Mouse (Mus musculus): ENCODE measurements around the gene Rab3b. TPM values are rescaled to one million over a fixed set of nuclear protein-coding genes. Genes with fewer than 3 reads are reported as not detected.

Gene Rab3b
- 1 to 10 TPM in 3 of 4 experiments, under 1 TPM in 1; 0.57 to 1.7 (median 1.4) TPM for total RNA-seq (2022)

DNA sequence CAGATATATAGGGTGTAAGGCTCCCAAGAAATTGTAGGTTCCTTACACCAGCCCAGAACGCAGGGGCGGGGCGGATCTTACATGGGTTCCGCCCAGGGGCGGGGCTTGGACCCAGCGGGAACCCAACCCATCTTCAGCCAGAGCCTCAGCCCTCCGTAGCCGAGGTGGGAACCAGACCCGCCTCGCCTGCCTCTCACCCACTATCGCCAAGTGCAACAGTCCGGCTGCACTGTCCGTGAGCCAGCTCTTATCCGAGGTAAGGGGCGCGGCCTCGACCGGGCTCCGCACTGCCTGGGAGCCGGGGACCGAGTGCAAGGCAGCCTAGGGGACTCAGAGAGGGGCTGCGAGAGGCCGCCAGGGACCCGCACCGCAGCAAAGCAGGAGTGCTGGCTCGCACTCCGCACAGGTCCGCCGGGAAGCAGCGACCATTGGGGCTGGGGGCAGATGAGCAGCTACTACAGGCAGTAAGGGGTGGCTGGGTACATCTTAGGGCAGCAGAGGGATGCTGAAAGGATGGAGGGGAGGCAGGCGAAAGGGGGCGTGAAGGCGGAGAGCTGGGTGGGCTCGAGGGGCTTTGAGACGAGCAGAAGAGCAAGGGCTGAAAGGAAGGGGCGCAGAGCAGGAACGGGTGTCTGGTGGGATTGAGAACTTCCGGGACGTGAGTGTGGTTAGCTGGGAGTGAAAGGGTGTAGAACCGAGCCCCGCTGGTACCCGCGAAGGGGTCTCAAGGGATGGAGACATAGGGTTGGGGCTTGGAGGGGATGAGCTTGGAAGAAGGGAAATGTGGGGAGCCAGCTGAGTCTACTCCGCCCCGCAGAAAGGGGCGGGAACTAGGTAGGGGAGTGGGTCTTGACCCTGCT, at the start of gene Rab3b:
Rab3b (plus strand) TSS at position 101 of the 860 bp plus-strand sequence.
- no peak for DNase-seq (ENCODE audit: low spot score)

DNA sequence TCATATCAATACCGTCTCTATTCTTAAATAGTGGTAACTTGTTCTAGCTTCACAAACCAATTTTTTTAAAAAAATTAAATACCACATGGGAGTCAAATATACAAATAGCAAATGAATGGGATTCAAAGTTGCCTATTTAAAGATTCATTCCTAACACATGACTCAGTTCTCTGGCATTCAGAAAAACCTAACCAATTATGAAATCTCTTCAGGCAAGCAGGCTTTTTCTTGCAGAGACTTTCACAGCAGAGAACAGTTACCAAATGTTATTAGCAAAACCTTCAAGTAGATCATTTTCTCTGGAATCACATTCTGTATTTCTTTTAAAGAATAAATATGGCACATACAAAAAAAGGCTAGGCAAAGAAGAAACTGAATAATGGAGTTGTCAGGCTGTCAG, 48.2 kb upstream of the Rab3b start:
- no peak for DNase-seq (ENCODE audit: low spot score)

DNA sequence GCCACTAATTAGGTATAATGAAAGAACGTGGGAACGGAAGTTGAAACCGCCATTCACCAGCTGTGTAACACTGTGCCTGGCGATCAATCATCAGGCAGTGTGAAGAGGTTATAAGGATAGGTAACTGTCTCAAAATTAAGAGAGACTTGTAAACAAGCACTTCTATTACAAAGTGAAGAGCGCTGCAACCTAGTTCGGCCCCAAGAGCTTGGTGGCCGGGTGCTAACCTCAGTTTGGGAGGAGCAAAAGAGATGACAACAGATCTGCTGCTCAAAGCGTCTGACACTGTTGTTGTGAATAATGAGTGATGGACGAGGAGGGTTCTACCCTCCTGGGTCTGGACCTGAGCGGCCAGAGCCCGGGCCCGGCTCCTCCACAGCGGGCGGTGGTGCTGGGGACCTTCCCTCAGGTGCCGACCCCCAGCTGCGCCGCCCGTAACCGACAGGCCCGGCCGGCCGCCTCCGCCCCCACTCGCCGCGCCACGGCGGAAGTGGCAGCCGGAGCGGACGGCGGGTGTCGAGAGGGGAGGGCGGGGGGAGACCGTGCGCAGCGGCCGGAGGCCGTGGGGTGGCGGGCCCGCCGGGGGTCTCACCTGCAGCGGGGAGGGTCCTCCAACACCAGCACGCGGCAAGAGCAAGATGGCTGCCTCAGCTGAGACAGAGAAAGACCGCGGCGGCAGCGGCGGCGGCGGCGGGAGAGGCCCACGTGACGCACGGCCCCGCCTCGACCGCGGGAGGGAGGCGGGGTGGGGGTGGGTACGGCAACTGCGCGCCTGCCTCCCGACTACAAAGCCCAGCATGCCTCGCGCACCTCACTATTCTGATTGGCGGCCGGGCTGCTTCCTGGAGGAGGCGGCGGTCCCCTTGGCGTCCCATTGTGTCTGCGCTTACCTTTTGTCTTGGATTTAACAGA, 45.7 kb upstream of the Rab3b start, which contains the start of gene Btf3l4:
Btf3l4 (minus strand) TSS at position 699 of the 912 bp plus-strand sequence.
- DNase-seq (ENCODE audit: low spot score), result peak; percentile 88

DNA sequence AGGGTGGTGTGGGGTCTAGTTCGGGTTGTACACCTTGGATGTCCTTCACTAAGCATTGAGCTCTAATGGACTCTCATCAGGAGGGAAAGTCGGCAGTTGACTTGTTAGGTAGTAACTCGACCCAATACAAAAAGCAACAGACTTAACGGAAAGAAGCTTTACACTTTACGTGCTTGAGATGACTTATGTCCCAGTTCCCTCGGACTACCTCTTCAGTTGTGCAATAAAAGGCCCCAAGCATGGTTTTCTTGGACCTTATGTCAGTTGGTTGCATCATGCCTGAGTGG, 45.1 kb upstream of the Rab3b start:
- no peak for DNase-seq (ENCODE audit: low spot score)

DNA sequence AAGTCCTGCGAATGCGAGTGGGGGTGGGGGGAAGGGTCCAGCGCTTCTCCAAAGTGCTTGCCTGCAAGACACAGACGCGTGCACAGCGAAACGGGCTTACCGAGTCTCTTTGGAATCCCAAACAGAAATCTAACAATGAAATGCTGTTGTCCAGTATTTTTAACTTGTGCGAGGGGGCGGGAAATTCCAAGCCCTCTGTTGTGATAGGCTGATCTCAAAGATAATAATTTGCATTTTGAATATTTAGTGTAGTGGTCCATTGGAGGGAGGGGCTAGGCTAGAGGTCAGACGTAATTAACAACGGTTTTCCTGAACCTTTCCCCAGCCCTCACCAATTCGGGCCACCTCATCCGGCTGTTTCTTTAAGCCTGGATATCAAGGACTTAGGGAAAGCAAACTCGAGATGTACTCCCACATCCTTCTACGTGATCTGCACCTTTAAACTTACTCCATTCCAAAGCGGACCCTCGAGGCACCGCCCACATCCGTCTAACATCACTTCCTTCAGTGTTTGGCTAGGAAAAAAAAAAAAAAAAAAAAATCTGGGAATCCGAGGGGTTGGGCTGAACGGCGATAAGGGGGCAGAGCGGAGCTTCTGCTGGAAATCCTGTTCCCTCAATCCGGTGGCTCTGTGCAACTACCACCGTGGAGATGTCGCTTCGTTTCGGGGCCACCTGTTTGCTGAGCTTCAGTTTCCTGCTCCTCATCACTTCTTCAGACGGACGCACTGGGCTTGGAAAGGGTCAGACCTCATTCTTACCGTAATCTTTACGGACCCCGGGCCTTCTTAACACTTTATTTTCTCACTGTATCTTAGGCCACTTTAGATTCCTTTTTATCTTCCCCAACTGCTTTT, 44.5 kb upstream of the Rab3b start, which contains the start of gene Txndc12:
Txndc12 (plus strand) TSS at position 487 of the 856 bp plus-strand sequence.
- DNase-seq (ENCODE audit: low spot score), result peak; percentile 91

DNA sequence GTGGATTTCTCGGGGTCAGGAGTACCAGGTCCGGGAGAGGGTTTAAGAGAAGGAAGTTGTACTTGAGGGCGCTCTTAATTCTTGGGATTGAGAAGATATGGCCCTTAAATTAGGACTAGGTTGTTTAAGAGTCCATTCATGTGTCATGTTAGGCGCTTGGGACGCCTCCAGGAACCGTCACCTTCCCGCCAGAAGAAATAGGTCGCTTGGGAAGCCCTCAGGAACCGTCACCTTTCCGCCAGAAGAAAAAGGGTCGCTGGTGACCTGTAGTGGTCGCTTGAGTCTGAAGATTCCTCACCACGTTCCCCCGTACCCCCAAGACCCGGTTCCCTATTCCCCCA, 43.9 kb upstream of the Rab3b start:
- DNase-seq (ENCODE audit: low spot score), result no peak

DNA sequence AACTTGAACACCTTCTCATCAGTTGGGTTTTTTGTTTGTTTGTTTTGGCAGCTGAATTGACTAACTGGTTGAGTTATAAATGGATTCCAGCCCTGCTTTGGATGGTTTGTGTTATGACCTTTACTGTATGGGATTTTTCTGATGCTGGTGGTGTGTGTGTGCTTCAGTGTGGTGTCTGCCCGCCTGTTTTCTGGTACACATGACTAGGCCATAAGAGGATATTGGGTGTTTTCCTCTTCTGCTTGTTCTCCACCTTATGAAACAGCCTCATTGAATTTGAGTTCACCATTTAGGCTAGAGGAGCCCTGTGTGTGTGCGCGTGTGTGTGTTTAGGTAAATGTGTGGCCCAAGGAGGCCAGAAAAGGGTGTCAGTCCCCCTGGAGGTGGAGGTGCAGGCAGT, 43.4 kb upstream of the Rab3b start:
- DNase-seq (ENCODE audit: low spot score), result no peak

DNA sequence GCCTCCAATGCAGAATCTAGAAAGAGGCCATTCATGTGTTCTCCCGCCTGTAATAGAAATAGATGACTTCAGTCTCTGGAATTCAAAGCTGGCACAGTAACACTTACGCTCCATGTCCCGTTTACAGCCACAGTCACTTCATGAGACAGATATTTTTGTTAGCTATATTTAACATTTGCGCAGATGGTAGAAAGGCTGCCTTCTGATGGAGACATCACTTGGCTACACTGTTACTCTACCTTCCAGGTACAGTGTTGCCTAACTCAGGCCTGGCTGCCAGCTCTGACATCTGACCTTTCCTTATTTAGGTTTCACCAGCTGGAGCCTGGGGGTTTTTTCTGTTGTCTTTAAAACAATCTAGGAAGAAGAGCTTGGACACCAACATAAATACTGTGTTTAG, 40.8 kb upstream of the Rab3b start:
- peak; percentile 42 for DNase-seq (ENCODE audit: low spot score)

DNA sequence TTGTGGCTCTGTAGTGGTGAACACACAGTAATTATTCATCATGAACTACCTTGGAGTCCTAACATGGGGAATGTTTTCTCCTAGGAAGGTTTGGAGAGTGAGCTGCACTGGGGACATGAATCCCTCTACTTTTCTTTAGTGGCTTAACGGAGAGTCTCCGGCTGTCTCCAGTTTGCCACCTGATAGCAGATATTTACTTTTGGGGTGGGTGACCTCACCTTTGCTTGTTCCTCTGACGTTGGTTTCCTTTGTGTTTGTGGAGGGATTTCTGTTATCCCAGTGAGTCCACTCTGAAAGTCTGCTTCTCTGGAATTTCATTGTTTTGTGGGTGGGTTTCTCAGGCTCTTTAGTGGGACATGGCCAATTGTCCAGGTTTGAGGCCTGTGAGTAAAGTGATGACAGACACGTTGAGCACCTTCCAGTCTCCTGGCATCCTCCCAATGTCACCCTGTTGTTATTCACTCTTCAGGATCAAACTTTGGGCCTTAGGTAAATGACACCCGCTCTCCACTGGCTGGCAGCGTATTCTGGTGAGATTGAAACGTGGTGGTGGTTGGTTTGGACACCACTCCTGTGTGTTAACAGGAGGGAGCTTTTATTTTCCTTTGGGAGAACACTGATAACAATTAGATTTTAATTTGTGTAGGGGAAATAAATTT, 36.8 kb upstream of the Rab3b start:
- no peak for DNase-seq (ENCODE audit: low spot score)

DNA sequence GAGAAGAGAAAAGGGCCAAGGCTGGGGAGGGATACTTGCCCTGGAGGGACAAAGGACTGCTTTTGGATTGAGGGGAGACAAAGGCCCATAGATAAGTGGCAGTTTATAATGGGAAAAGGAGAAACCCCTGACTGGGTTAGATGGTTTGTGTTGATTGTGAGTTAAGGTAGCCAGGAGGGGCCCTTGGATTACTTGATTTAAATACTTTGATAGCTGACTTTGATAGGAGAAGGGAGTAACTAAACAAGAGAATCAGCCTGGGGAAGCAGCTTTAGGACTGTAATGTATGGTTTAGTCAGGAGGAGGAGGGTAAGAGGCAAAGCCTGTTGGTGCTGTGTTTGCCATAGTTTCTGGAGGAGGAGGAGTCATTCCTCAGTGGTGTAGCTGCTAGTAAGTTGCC, 35.5 kb upstream of the Rab3b start:
- no peak for DNase-seq (ENCODE audit: low spot score)

DNA sequence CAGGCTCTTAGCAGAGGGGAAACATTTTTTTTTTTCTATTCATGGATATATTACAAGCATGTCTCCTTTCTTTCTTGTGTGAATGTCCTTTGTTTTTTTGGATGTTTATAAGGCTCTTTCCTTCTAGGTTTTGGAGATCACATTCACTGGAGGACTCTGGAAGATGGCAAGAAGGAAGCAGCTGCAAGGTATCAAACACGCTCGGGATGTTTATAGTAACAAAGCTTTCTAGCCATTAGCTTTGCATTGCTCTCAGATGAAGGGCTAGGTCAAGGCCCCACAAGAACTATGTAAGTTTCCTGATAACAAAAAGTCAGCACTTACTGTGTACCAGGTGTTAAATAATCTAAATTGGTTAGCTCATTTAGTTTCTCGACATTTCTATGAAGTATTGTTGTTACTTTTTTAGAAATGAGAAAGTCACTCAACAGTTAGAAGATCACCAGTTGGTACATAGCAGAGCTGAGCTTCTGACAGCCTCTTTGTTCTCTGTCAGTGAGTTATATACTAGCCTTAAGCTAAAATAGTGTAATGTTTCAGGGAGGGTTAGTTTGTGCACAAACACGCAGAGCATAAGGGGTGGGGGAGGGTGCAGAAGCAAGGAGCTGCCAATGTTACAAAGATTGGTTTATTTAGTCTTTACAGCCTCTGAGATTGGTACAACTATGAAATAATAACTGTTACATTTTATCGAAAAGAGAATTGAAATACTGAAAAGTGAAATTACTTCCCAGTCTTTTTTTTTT, 32.9 kb upstream of the Rab3b start:
- no peak for DNase-seq (ENCODE audit: low spot score)

DNA sequence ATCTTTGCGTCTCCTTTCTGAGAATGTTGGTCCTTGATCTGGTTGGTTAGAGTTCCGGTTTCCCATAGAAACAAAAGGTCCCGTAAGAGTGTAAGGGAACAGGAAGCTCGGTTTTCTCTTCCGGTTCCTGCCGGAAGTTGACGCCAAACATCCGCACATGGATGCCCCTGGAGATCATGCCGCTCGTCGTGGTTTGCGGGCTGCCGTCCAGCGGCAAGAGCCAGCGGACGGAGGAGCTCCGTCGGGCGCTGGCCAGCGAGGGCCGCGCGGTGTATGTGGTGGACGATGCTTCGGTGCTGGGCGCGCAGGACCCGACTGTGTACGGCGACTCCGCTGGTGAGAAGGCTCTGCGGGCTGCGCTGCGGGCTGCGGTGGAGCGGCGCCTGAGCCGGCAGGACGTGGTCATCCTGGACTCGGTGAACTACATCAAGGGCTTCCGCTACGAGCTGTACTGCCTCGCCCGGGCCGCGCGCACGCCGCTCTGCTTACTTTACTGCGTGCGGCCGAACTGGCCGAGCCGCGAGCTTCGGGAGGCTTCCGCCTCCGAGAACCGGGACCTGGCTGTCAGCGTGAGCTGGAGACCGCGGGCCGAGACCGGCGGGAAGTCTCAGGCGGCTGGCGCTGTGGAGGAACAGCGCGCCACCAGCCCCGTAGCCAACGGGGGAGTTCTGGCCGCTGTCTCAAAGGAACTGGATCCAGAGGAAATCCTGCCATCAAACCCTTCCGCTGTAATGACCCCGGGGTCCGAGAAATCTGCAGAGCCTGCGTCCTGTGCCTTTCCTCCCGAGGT, 31.0 kb upstream of the Rab3b start, which contains the start of gene Kti12:
Kti12 (plus strand) TSS at position 71 of the 790 bp plus-strand sequence.
- peak; percentile 92 for DNase-seq (ENCODE audit: low spot score)

DNA sequence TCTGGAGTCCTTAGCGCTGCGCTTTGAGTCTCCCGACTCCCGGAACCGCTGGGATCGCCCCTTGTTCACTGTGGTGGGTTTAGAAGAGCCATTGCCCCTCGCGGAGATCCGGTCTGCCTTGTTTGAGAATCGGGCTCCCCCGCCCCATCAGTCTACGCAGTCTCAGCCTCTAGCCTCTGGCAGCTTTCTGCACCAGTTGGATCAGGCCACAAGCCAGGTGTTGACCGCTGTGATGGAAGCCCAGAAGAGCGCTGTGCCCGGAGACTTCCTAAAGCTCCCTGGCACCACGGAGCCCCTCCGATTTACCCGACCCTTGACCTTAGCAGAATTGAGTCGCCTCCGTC, 30.4 kb upstream of the Rab3b start, which contains the start of gene A730015C16Rik:
A730015C16Rik (minus strand) TSS at position 115 of the 344 bp plus-strand sequence.
- no peak for DNase-seq (ENCODE audit: low spot score)

DNA sequence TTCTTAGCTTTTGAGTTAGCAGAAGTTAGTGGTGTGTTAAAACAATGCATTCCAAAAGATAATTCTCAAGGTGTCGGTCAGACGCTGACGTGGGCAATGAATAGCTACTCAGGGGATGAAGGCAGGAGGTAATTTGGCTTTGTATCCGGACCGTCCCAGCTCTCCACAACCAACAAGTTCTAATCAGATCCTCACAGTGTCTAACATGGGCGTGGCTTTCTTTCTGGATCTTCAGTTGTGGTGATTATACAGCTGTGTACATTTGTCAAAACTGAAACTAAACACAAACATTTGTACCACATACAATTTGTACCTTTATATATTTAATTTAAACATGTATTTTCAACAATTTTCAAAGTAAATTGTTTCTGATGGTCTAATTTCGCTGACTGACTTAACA, 12.1 kb upstream of the Rab3b start:
- DNase-seq (ENCODE audit: low spot score), result no peak

DNA sequence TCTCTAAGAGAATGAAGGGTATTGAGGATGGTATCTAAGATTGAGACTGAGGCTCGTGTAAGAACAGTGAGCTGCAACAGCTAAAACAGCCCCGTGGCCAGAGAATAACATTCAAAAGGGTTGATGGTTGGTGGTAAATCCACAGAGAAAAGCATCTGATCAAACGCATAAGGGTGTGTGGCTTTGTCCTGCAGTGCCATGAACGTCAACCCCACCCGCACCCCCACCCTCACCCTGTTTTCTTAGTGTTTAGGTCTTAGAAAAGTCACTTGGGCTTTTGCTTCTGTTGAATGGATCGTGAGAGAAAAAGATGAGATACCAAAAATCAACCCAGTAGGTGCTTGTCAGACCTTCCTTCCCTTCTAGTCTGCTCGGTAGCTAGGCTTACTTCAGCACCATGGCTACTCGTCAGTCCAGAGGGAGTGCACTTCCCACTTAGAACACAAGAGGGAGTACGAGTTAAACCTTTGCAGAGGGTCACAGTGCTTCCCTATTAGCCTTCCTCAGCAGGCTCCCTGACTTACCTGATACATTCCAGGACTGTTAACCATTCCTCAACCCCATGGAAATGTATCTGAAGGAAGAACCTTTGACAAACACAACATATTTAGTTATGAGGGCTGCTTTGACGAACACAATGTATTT, 9.0 kb upstream of the Rab3b start:
- peak; percentile 83 for DNase-seq (ENCODE audit: low spot score)

DNA sequence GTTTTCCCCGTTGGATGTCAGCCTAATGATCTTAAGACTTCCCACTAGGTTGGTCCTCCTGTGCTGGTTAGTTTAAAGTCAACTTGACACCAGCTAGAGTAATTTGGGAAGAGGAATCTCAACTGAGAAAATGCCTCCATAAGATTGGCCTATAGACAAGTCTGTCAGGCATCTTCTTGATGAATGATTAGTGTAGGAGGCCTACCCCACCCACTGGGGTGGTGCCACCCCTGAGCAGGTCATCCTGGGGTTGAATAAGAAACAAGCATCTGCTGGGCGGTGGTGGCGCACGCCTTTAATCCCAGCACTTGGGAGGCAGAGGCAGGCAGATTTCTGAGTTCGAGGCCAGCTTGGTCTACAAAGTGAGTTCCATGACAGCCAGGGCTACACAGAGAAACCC, 5.1 kb upstream of the Rab3b start:
- no peak for DNase-seq (ENCODE audit: low spot score)

DNA sequence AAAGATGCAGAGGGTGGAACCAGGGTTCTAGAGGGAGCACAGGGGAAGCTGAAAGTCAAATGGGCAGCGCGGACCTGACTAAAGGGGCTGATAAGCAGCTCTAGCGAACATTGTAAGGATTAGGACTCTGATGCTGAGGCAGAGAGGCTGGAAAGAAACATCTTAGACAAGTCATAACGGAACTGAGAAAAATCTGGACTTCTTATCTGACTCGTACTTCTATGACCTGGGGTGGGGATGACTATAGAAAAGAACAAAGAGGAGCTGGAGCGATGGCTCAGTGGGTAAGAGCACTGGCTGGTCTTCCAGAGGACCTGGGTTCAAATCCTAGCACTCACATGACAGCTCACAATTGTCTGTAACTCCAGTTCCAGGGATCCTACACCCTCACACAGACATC, 962 bp upstream of the Rab3b start:
- no peak for DNase-seq (ENCODE audit: low spot score)

DNA sequence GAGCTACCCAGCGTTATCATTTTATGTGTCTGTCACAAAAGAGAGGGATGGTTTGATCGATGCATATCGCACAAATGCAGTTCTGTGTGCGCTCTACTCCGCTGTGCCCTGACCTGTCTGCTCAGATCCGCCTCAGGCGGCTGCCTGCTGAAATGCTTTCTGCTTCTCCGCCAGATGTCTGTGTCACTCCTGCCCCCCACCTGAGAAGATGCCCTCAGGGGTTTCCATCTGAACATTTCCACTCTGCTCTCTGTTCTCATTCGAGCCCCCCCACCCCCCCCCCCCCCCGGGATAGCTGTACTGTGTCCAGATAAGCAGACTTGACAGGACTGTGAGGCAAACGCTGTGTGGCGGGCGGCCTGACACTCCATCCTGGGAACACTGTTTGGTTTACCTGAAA, 5.0 kb downstream of the Rab3b start:
- no peak for DNase-seq (ENCODE audit: low spot score)

DNA sequence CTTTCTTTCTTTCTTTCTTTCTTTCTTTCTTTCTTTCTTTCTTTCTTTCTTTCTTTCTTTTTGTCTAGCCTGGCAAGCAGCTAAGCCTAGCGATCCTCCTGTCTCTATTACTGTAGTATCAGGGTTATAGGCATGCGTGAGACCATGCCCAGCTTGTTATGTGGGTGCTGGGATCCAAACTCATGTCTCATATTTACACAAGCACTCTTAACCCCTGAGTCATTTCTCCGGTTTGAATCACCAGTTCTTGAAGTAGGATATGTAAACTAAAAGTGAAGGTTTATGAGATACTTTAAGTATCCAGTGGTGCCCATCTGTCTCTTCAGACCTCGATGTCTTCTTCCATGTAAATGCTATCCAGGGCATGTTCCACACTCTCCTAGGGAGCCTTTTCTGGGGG, 8.6 kb downstream of the Rab3b start:
- DNase-seq (ENCODE audit: low spot score), result no peak

All from heart, adult 8-10 months (tissue).